Mouse (Mus musculus): ENCODE data around the gene Chd5.

Gene Chd5

DNA sequence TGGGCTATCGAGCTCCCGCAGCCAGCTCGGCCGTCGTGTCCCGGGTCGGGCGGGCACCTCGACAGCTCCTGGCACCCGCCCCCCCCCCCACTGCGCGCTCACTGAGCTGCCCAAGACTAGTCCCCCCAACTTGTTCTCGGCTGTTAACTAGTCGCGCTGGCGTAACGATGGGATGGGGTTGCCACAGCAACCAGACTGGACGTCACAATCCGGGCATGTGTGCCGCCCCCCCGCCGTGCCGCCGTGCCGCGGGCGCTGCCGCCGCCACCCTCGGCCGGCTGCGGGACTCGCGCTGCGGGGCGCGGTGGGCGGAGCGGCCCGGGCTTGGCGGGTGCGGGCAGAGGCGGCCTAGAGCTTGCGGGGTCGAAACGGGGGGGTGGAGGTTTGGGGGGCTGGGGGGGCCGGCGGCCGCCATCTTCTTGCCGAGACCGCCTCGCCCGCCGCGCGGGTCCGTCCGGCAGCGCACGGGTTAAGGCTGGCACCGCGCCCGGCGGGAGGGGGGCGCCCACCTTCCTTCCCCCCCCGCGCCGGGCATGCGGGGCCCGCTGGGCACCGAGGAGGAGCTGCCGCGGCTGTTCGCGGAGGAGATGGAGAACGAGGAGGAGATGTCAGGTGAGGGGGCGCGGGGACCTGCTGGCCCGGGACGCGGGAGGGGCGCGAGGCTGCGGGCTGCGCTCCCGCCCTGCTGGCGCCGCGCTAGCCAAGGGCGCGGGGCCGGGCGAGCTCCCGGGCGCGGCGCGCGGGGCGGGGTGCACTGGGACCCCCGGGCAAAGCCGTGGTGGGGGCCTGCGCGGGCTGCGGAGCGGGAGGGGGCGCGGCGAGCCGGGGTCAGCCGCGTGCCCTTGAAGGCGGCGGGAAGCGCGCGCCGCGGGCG lies at the start of gene Chd5:
TSS of gene Chd5 (plus strand) at position 233 of the 874 bp plus-strand sequence.
- in situ Hi-C loops (cut with MboI; ENCODE audit: low pct_unique_long_range_greater_than_20kb in 1 of 2, low sequenced_read_pairs in 2 of 2, unreplicated experiment in 1 of 2) = no loop called here

- in situ Hi-C loops (cut with MboI; ENCODE audit: low pct_unique_long_range_greater_than_20kb in 1 of 2, low sequenced_read_pairs in 2 of 2, unreplicated experiment in 1 of 2) = loop anchor here in 1 of 2 experiments (10.0 kb wide), 1 partner anchor 116 kb away; the partner anchor contains the start of gene Acot7
Observed at GRCm38 (mm10) chr4:152290385-152290784, 48.1 kb upstream of the Chd5 start.

DNA sequence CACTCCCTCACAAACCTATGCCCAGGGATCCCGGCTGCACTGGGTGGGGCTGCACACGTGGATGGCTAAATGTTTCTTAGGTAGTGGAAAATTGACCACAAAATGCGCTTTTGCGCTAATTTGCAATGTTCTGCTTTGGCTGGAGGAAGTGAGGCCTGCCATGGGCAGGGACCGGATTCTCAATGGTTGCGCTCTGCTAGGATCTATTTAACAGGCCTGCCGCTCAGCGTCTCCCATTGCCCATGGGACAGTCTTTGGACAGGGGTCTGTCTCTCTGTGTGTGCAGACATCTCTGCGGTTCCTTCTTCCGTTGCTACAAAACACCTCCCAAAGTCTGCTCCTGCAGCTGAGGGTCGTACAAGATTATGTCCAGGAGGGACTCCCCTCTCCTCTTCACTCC lies 47.5 kb upstream of the Chd5 start:
- in situ Hi-C loops (cut with MboI; ENCODE audit: low pct_unique_long_range_greater_than_20kb in 1 of 2, low sequenced_read_pairs in 2 of 2, unreplicated experiment in 1 of 2) = loop anchor here in 1 of 2 experiments (10.0 kb wide), 1 partner anchor 116 kb away; the partner anchor contains the start of gene Acot7

- in situ Hi-C loops (cut with MboI; ENCODE audit: low pct_unique_long_range_greater_than_20kb in 1 of 2, low sequenced_read_pairs in 2 of 2, unreplicated experiment in 1 of 2) = loop anchor here in 1 of 2 experiments (10.0 kb wide), 1 partner anchor 117 kb away; the partner anchor contains the start of gene Acot7
Observed at GRCm38 (mm10) chr4:152291562-152291961, 46.9 kb upstream of the Chd5 start, which contains the start of gene Hes3. TSS of gene Hes3 (minus strand) at chr4:152291662.

- in situ Hi-C loops (cut with MboI; ENCODE audit: low pct_unique_long_range_greater_than_20kb in 1 of 2, low sequenced_read_pairs in 2 of 2, unreplicated experiment in 1 of 2) = loop anchor here in 1 of 2 experiments (10.0 kb wide), 1 partner anchor 117 kb away; the partner anchor contains the start of gene Acot7
Observed at GRCm38 (mm10) chr4:152292102-152292765, 46.2 kb upstream of the Chd5 start.

DNA sequence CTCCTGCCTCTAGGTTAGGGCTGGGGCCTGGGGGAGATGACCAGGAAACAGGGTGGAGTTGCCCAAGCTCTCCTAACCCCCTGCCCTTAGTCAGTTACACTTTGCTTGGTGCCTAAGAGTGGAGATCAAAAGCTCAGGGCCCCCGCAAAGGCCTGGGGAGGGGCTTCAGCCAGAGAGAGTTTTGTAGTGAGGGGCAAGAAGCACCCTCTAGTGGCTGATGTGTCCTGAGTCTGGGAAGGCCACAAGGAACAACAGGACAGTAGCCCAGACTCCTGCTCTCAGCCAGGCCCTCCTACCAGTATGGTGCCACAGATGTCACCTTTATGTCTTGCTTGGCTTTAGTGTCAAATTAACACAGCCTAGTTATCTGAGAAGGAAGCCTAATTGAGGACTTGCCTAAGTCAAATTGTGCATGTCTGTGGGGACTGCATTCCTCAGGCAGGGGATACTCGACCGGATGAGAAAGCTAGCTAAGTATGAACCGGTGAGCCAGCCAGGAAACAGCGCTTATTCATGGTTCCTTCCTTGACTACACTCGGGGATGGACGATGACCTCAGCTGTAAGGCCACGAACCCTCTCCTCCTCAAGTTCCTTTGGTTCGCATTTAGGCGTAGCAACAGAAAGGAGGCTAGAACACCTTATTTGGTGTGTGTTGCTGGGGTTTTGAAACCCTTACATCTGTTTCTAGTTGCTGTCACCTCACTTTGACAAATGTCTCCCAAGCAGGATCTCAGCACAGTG lies 44.1 kb upstream of the Chd5 start:
- in situ Hi-C loops (cut with MboI; ENCODE audit: low pct_unique_long_range_greater_than_20kb in 1 of 2, low sequenced_read_pairs in 2 of 2, unreplicated experiment in 1 of 2) = loop anchor here in 1 of 2 experiments (10.0 kb wide), 1 partner anchor 120 kb away; the partner anchor contains the start of gene Acot7

DNA sequence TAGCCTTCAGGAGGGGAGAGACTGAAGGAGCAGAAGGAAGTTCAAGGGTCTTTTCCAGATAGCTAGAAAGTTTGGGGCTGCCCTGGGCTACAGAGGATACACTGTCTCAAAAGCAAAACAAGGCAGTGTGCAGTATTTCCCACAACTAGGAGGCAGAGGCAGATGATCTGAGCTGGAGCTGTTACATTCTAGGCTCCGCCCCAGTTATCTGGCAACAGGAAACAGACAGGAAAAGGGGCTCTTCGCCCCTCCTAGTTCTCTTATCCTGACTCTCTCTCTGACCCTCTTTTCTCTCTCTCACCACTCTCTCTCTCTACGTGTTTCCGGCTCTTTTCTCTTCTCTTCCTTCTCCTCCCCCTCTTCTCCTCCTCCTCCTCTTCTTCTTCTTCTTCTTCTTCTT lies 42.5 kb upstream of the Chd5 start:
- in situ Hi-C loops (cut with MboI; ENCODE audit: low pct_unique_long_range_greater_than_20kb in 1 of 2, low sequenced_read_pairs in 2 of 2, unreplicated experiment in 1 of 2) = loop anchor here in 1 of 2 experiments (10.0 kb wide), 1 partner anchor 121 kb away; the partner anchor contains the start of gene Acot7

DNA sequence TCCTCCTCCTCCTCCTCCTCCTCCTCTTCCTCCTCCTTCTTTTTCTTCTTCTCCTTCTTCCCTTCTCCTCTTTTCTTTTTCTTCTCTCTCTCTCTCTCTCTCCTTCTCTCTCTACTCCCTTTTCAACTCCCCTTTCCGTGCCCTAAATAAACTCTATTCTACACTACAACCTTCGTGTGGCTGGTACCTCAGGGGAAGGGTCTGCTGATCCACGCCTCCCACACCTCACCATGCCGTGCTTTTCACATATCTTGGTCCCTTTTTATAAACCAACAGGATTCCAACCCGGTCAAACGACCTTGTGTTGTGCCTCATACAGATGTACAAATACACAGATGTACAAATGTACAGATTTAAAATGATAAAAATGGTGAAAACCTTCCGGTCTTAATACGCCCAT lies 42.1 kb upstream of the Chd5 start:
- in situ Hi-C loops (cut with MboI; ENCODE audit: low pct_unique_long_range_greater_than_20kb in 1 of 2, low sequenced_read_pairs in 2 of 2, unreplicated experiment in 1 of 2) = loop anchor here in 1 of 2 experiments (10.0 kb wide), 1 partner anchor 122 kb away; the partner anchor contains the start of gene Acot7

DNA sequence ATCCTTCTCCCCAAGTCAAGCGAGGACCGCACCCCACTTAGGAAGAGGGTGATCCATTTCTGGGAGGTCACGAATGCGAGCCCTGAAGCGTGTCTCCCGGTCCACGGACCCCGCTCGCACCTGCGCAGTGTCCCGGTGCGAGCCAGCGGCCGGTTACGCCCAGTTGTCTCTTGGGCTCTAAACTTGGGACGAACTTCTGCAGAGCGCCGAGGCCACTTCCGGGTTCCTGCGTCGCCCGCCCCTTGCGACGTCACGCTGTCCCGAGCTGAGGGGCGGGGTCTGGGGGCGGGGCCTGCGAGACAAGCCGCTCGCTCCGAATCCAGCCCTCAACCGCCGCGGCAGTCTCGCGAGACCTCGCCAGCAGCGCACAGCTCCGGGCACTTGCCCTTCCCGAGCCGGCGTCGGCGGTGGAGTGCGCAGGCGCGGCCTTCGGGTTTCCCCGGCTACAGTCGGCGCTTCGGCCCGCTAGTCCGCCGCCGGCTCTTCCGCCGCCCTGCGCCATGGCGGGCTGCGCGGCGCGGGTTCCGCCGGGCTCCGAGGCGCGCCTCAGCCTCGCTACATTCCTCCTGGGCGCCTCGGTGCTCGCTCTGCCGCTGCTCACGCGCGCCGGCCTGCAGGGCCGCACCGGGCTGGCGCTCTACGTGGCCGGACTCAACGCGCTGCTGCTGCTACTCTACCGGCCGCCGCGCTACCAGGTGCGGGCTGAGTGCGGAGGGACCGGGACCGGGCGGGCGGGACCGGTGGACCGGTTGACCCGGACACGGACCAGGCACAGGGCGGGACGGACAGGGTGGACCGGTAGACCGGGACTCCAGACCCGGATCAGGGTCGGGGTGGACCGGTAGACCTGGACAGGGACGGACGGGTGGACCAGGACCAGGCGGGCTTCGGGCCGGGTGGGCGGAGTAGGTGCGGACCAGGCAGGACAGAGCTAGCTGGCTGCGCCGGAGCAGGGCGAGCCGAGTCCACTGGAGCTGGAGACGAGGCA lies 41.3 kb upstream of the Chd5 start, which contains the start of gene Icmt:
TSS of gene Icmt (plus strand) at position 354 of the 988 bp plus-strand sequence.
- in situ Hi-C loops (cut with MboI; ENCODE audit: low pct_unique_long_range_greater_than_20kb in 1 of 2, low sequenced_read_pairs in 2 of 2, unreplicated experiment in 1 of 2) = loop anchor here in 1 of 2 experiments (10.0 kb wide), 1 partner anchor 122 kb away; the partner anchor contains the start of gene Acot7

DNA sequence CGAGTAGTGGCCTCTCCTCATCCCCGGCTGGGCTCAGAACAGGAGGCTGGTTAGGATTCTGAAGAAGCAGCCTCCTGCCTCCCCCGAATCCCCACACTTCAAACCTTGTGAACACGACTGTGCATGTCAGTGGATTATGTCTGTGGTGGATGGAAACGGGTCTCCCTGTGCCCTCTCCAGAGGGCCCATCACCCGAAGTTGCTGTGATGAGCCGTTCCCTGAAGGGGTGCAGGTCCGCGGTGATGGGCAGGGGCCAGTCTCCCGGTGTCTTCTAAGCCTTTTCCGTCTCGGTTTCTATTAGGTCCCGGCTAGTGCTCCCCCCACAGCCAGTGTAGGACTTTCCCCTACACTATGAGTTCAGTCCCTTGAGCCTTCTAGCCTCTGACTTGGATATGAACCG lies 39.6 kb upstream of the Chd5 start:
- in situ Hi-C loops (cut with MboI; ENCODE audit: low pct_unique_long_range_greater_than_20kb in 1 of 2, low sequenced_read_pairs in 2 of 2, unreplicated experiment in 1 of 2) = loop anchor here in 1 of 2 experiments (10.0 kb wide), 1 partner anchor 124 kb away; the partner anchor contains the start of gene Acot7

DNA sequence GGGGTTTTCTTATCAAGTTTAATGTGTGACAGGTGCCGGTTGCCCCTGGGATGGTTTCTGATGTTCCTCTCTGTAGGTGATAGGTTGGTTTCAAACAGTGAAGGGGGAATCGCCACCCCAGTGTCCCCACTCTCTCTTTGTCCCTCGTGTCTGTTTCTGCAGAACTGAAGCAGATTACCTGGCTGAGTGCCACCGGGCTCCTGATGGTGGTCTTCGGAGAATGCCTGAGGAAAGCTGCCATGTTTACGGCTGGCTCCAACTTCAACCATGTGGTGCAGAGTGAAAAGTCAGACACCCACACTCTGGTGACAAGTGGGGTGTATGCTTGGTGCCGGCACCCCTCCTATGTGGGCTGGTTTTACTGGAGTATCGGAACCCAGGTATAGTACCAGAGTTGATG lies 38.1 kb upstream of the Chd5 start:
- in situ Hi-C loops (cut with MboI; ENCODE audit: low pct_unique_long_range_greater_than_20kb in 1 of 2, low sequenced_read_pairs in 2 of 2, unreplicated experiment in 1 of 2) = no loop called here

DNA sequence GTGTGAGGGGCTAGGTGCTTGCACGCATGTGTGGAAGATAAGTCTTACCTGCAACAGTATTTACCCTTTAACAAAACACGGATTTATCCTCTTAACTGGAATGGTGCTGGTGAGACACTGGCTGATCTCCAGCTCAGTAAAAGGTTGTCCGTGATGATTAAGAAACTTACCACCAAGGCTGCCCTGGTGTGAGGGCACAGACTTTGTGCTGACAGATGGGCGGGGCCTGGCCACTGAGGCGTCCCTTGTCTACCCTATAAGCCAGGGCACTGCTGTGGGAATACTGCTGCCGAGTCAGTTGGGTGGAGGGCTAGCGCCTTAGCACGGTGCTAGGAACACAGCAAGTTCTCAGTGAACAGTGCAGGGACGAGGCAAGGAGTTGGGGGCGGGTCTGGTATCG lies 36.4 kb upstream of the Chd5 start:
- in situ Hi-C loops (cut with MboI; ENCODE audit: low pct_unique_long_range_greater_than_20kb in 1 of 2, low sequenced_read_pairs in 2 of 2, unreplicated experiment in 1 of 2) = no loop called here

DNA sequence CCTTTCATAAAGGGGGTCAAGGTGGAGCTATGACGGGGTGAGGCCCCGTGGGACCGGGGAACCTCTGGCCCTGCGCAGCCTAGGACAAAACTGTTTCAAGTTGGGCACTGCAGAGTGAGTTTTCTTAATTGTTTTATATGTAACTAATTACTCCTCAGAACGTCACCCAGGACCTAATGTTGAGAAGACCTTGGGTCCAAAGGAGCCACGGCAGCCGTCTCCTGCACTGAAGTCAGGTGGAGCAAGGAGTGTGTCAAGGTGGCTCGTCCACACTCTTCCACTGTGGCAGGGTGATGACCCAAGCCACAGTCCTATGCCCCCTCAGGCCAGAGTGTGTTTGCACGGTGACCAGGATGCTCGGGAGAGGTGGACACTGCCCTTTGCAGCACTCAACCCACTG lies 35.3 kb upstream of the Chd5 start:
- in situ Hi-C loops (cut with MboI; ENCODE audit: low pct_unique_long_range_greater_than_20kb in 1 of 2, low sequenced_read_pairs in 2 of 2, unreplicated experiment in 1 of 2) = no loop called here

DNA sequence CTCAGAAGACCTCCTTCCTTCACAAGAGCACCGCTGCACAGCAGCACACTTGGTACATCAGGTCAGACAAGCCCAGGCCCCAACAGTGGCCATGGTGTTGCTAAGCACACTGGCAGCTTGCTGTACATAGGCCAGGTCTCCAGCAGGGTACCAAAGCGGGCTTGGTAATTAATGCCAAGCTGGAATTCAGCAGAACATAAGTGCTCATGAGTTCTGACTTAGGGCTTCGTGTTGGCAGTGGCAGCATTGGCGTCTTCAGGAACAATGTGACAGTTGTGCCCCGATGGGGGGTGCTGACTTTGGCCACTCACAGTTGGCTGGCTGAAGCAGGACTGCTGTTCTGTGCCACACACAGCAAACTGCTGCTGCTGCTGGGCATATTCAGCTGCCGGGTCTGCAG lies 33.8 kb upstream of the Chd5 start:
- in situ Hi-C loops (cut with MboI; ENCODE audit: low pct_unique_long_range_greater_than_20kb in 1 of 2, low sequenced_read_pairs in 2 of 2, unreplicated experiment in 1 of 2) = no loop called here

DNA sequence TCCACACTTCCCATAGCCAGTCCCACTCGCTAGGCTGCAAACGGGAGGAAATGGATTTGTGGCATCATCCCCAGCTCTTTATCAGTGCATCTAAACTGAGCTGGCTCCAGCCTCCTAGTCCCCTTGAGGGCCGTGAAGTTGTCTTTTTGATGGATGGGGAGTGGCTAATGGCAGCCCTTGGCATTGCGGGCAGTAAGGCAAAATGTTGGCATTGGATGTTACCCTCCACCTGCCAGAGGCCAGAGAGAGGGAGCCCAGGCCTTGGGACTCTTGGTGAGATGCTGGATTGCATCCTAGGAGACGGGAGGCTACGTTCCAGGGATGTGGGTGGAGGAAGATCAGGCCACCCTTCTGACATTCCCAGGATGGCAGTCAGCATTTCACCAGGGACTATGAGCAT lies 32.5 kb upstream of the Chd5 start:
- in situ Hi-C loops (cut with MboI; ENCODE audit: low pct_unique_long_range_greater_than_20kb in 1 of 2, low sequenced_read_pairs in 2 of 2, unreplicated experiment in 1 of 2) = no loop called here

GRCm38 (mm10) chr4:152307542-152307941 lies 30.9 kb upstream of the Chd5 start:
- in situ Hi-C loops (cut with MboI; ENCODE audit: low pct_unique_long_range_greater_than_20kb in 1 of 2, low sequenced_read_pairs in 2 of 2, unreplicated experiment in 1 of 2) = no loop called here

DNA sequence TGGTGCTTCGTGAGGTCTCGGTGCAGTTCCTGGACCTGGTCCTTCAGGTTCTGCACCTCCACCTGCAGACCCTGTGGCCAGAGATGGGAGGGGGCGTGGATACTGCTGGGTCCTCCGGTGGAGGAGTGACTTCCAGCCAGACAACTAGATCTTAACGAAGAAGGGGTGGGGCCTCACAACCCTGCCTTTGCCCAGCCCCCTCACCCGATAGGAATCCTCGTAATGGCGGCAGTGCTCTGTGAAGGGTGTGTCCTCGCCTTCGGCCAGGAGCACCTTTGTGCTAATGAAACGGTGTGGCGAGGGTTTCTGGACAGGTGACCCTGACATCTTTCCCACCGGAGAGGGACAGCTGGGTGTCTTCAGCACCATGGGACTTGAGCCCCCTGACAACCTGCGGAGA lies 26.3 kb upstream of the Chd5 start:
- in situ Hi-C loops (cut with MboI; ENCODE audit: low pct_unique_long_range_greater_than_20kb in 1 of 2, low sequenced_read_pairs in 2 of 2, unreplicated experiment in 1 of 2) = no loop called here

Measured in mouse embryonic stem cell (cell line).